Mouse (Mus musculus) thymus, postnatal 10 days (tissue): Measurements from ENCODE around the gene Lgals3.
"Not testable (repeated sequence)": the region's sequence is repeated elsewhere in the genome, so short reads cannot be mapped to it uniquely, and the experiment has no call there.

ENCODE experiments used
- DNase-seq, 2 experiments: peaks; one replicate each; pipeline ENCODE4 v3.0.0; 2021; ENCODE audit warnings: low spot score in 2 of 2

Lgals3 gene

DNA sequence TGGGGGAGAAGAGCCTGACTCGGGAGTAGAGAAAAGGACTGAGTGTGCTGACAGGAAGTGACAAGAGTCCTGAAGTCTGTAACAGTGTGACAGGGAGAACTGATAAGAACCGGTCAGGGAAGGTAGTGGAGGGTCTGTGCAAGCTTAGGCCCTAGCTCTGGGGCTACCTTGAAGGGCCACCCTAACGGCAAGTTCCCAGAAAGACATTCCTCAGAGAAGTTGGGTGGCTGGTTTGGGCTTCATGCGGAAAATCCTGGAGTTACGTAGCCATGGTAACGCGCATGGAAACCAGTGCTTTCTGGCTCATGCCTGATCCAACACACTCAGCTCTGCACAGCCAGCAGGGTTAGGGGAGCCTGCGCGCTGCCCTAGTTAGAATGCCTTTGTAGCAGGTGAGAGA, at the start of gene Lgals3:
Gene Lgals3 (plus strand): TSS at position 291 of the 400 bp plus-strand sequence.
- peak in 1 of 2 experiments; percentile 19 for DNase-seq

- no peak for DNase-seq
Observed at GRCm38 (mm10) chr14:47319362-47319761, 48.2 kb upstream of the Lgals3 start.

DNA sequence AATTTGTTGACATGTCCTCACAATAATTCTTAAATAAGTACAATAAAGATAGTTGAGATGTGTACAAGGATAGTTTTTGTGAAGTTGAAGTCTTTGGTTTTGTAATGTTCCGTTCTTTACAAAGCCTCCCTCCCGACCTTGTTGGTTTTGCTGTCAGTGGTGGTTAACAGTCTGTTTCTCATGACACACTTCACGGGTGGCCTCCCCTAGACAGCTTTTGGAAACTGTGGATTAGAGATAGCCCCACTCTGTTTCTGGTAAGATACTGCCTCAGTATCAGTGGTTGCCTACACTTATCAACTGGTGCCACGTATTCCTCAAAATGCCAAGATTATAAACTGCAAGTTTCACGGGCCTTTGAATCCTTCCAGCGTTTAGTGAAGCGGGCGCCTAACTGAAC, 46.0 kb upstream of the Lgals3 start:
- DNase-seq = not testable (repeated sequence)

DNA sequence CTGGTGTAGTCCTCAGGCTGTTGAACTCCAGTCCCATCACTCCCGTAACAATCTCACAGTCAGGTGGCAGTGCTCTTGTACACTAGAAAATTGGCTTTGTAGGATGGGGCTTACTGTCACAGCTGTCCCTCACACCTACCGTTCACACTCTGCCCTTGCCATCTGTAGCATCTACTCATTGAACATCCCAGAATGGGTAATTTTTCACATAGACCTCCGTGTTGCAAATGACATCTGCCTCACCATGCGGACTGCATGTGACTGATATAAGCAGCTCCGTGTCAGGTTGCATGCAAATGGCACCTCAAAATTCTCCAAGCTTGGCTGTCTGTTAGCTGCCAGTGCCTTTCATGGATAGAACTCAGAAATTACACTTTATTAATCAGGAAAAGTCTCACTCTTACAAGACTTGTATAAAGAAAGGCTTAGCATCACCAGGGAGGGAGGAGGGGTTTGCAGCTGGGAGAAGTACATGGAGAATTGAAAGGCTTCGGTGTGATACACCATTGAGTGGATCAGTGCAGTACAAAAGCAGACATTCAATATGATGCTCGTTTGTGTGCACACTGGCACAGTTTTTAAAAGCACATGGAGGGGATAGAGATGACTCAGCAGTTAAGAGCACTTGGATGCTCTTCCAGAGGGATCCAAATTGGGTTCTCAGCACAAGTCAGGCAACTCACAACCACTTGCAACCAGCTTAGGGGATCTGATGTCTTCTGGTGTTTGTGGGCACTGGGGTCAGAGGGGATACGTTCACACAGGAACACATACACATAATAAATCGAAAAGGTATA, 41.4 kb upstream of the Lgals3 start:
- DNase-seq = no peak

DNA sequence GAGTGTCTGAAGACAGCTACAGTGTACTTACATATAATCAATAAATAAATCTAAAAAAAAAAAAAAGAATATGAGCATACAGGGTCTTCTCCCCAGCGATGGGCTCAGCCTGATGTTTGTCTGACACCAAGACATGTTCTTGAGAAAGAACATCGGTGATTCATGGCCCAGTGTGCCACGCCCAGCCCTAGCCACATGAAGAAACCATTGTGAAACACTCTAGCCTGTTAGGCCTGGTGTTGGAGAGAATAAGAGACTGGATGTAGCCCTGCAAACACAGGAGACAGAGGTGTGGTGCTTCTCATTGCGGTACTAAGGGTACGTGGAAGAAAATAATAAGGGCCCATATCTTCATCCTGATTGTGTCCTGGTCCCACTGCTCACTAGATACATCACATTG, 40.2 kb upstream of the Lgals3 start:
- DNase-seq = no peak

DNA sequence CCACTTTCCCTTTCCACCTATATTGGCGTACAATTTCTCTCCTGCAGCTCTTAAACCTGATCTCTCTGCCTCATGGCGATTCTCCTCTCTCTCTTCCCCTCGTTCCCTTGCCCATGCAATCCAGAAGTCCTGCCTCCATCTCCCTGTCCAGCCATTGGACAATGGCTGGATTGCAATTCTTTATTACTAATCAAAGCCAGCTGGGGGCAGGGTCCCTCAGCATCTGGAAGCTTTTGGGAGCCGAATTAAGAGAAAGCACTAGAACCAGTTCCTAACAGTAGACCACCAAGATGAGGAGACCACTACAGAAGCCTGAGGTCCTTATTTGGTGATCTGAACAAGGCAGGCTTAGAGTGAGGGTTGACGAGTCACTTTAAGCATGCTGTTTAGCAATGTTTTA, 35.6 kb upstream of the Lgals3 start:
- no peak for DNase-seq

DNA sequence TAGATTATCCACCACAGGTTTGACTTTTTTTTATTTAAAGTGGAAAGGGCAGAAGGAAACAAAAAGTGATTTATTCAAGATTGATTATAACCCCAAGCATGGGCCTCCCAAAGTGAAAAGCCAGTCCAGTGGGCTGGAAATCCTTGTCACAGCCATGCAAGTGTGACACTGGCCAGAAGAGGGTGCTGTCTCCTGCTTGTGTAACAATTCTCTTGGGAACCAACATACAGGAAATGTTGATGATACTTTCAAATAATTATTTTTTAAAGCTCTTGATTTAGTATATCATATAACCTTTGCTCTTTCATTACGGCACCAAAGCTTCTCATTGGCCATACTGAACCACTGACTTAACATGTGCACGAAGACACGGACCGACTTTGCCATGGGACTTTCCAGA, 32.7 kb upstream of the Lgals3 start:
- DNase-seq = peak; percentile 24 to 61

DNA sequence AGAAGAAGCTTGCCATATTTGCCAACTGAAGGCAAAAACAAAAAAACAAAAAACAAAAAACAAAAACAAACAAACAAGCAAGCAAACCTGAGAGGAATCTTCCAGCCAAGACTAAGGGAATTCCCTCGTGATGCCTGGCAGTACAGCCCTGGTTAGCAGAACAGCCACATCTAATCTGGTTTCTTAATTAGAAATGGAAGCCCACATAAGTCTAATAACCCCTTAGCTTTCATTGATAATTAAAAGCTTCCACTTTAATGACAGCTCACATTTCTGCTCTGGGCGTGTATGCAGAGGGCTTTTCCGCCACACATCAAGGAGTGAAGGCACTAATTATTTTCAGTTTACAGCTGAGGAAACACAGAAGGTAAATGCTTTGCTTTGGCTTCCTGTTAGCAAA, 32.3 kb upstream of the Lgals3 start:
- no peak for DNase-seq

DNA sequence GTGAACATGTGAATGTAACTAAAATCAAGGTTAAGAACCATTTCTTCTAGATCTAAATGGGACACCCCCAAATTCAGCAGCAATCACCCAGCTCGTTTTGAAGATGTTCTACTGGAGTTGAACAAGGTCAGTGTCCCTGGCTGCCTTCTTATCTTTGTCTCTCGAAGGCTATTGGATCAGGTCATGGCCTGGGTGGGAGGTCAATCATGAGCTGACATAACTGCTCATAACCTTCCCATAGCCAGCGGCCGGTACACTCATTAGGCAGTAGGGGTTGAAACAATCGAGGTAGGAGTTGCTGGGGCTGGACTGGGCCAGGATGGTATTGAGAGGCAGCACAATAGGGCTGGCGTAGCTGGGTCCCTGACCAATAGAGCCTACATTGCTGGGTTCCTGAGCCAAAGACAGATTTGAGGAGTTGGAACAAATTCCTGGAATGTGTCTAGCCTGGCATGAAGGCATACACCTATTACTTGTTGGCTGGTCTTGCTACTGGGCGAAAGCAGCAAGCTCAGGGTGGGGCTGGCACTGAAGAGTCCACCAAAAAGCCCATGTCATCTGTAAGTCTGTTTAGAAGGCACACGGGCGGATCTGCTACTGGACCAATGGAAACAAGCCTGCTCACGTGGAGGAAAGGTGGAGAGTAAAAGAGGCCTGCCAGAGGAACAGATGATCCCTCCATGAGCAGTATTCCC, 27.2 kb upstream of the Lgals3 start:
- DNase-seq = no peak

DNA sequence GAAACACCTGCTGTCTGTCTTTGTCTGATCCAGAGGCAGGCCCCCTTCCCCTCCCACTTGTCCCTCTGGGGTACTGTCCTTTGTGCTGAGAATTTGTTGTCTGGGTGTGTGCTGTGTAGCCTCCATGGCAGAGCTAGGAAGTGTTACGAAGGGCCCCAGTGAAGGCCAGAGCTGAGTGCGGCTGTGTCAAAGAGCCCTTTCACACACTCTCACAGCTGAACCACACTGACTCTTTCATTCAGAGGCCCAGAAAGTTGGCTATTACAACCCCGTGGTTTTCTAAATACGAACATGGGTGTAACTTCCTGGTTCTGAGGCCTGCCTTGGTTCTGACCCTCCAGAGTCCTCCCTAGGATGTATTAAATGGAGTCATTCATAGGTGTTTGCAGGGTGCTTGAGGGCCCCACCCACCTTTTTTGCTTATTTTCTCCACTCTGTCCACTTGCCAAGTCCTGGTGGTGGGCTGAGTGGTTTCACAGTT, 25.7 kb upstream of the Lgals3 start:
- no peak for DNase-seq

- DNase-seq = no peak
Observed at GRCm38 (mm10) chr14:47346715-47347114, 20.8 kb upstream of the Lgals3 start.

DNA sequence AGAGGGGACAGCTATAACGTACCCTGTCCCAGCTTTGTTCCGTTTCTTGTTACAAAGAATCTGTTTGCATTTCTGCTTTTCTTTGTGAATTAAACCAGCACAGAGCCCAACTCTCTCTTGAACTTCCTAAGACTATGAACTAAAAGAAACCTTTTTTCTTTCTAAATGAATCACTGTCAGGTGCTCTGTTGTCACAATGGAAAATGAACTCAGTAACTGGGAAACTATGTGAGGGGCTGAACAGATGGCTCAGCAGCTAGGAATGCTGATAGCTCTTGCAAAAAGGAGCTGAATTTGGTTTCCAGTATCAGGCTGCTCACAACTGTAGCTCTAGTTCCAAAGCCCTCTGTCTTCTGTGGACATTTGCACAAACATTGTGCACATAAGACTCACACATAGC, 16.6 kb upstream of the Lgals3 start:
- no peak for DNase-seq

DNA sequence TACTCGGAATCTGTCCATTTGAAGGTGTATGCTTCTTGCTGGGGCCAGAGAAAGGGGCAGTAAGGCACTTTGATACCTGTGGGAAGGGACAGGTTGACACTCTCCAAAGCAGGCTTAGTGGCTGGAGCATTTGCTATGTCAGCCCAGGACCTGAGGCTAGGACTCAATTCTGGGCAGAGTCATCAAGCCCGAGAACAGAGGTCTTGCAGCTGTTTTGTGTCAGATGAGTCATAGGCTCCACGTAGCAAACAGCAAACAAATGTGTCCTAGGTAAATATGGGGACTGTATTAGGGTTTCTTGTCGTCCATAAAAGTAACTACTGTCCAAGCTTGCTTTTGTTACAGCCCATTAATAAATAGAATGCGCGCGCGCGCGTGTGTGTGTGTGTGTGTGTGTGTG, 15.3 kb upstream of the Lgals3 start:
- no peak for DNase-seq

GRCm38 (mm10) chr14:47353240-47353639, 14.3 kb upstream of the Lgals3 start:
- DNase-seq = no peak

- DNase-seq = no peak
Observed at GRCm38 (mm10) chr14:47354111-47354577, 13.4 kb upstream of the Lgals3 start.

DNA sequence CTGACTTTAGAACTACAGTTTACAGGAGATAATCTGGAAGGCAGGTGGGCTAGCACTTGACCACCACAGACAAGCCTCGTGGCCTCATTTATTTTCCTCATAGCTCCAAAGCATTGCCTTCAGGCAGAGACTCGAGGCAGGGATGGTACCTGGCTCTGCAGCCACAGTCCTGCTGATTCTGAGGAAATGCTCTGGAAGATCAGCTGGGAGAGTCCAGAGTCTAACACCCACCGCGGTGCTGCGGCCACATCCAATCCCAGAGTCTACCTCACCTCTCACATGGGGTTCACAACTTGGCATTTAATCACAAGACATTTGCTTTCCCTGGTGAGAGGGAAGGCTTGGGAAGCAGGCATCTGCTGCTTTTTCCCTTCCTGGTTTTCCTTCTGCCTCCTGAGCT, 12.6 kb upstream of the Lgals3 start:
- DNase-seq = no peak

- no peak for DNase-seq
Observed at GRCm38 (mm10) chr14:47356622-47357021, 10.9 kb upstream of the Lgals3 start.

DNA sequence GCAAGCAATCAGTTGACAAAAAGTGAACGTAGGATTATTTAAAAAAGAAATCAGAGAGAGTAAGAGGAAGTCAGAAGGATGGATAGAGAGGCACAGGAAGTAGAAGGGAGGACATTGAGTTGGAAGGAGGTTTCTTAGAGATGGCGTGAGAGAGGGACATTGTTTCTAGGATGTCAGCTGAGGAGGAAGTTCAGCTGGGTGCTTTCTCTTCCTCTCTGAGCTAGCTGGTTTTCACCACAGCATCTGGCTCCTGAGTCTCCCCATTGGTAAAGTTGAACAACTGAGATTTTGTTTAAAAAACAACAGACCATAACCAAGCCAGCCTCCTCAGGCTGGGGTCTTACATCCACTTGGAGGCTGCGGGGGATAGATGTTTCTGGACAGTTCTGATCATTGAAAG, 7.9 kb upstream of the Lgals3 start:
- DNase-seq = no peak

DNA sequence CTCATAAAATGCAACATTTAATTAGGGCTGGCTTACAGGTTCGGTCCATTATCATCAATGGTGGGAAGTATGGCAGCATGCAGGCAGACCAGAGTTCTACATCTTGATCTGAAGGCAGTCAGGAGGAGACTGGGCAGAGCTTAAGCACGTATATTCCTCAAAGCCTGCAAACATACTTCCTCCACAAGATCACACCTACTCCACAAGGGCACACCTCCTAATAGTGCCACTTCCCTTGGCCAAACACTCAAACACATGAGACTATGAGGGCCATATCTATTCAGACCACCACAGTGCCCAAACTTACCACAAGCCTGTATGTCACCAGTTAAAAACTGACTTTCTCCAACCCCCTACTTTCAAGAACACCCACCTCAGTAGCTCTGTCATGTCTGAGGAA, 6.1 kb upstream of the Lgals3 start:
- DNase-seq = no peak

DNA sequence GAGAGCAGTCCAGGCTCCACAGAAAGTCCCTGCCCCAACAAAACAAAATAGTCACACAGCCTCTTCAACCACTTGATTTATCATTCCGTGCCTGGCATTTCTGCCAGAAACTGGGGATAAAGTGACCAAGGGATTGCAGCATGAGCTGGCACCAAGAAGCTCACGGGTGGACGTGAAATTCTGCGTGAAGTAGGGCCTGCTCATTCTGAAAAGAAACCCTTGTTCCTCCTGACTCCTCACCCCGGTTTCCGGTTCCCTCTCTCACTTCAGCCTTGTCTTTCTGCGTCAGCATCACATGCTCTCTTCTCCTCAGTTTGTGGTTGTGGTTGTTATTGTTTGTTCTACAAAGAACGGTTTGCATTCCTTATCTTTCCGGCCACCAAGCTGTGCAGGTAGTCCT, 5.7 kb upstream of the Lgals3 start:
- DNase-seq = no peak

- peak in 1 of 2 experiments; percentile 32 for DNase-seq
Observed at GRCm38 (mm10) chr14:47364742-47365449, 2.7 kb upstream of the Lgals3 start.

- peak; percentile 18 to 26 for DNase-seq
Observed at GRCm38 (mm10) chr14:47366881-47367321, 650 bp upstream of the Lgals3 start.
